Mouse (Mus musculus) T-helper 1 cell (primary cell): ENCODE data around the gene Hspg2.

Source experiments
- in situ Hi-C: fragments of 300-600 bp; cut with MboI, MseI; formaldehyde crosslinking; loops from one replicate; pipeline ENCODE4 v1.15.1; 2025; ENCODE audit warnings: high pct_unique_total_duplicates

The Hspg2 gene

DNA sequence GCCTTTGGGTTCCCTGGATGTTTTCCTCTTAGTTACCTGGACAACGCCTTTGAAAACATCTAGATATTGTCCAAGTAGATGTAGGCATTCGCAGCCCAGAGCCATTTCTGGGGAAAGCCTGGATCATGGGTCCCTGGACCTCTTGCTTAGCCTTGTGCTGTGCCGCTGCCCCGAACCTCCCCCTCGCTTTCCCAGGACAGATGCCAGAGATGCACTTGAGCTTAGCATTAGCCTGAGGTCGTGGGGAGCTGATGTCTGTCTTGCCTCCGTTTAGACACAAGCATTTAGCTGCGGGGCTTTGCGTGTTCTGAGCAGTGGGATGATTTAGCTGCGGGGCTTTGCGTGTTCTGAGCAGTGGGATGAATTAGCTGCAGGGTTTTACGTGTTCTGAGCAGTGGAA, 31.6 kb downstream of the Hspg2 start:
- in situ Hi-C loops, result no loop called here

DNA sequence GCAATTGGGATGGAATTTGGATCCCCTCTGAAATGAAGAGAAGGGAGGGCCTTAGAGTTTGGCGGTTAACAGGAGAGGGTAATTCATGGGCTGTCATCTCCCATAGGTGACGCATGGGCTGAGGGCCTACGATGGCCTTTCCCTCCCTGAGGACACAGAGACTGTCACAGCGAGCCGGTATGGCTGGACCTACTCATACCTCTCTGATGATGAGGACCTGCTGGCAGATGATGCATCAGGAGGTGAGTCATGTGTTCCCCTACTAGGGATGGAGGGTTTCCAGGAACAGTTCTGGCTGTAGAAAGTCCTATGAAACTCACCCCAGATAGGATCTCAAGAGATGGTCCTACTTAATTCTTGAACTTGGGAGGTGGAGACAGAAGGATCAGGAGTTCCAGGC, 32.4 kb downstream of the Hspg2 start:
- in situ Hi-C loops, result no loop called here

DNA sequence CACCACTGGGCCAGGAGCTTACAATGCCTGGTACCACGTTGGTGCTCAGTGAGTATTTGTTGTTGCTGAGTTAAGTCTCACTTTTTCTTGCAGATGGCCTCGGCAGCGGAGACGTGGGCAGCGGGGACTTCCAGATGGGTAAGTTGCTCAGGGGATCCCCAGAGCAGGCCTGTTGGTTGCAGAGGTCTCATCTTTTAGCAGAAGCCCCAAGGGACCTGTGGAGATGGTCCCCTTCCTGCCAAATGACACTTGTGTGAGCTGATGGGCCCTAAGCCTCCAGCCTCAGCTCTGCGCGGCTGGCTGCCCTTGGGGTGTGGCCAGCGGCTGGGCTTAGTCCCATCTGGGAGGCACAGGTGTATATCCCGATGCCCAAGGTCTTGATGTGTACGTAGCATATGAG, 33.6 kb downstream of the Hspg2 start:
- in situ Hi-C loops, result no loop called here

DNA sequence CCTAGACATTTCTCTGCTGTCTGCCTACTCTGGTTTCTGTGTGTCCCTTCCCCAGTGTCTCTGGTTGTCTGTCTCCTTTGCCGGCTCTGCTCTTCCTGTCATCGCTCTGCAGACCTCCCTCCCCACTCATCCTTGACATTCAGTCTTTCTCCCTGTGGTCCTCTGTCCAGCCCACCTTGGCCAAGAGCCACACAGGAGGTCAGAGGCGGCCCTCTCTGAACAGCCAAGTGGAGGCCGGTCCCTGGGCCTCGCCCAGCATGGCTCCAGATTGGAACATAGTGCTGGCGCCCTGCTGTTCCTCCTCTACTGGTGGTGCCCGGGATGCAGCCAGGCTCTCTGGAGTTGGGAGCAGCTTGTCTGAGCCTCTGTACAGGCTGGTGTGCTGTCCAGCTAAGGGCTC, 34.2 kb downstream of the Hspg2 start:
- in situ Hi-C loops, result no loop called here

DNA sequence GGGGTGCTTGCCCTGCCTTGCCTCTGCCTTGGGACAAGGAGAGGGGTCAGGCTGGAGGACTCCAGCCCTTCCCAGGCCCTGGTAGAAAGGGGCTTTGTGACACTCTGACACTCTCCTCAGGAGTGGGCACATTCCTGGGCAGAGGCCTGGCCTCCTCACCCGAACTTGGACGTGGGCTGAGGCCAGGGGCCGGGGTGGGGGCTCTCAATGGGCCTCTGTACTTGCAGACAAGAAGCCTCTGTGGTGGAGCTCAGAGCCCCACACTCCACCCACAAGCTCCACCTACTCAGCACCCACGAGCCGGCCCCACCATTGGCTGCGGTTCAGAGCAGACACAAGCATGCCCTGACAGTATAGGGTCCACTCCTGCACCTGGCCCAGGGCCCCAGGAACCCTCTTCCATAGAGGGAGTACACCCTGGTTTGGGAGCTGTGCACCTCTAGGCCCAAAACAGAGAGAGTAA, 35.0 kb downstream of the Hspg2 start:
- in situ Hi-C loops, result no loop called here

DNA sequence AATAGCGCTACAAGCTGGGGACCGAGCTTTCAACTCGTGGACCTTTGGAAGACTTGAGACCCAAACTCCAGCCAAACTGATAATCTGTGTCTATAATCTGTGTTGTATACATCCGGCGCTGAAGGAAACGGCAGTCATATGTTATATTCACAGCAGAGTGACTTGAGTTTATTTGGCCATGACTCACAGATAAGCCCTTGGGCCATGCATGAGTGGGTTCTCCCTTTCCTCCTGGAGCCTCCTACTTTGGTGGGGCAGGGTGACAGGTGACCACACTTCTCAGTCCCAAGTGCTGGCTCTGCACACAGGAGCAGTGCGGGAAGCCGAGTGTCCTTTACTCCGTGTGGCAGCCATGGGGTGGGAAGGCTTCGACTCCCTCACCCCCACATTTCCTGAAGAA, 38.1 kb downstream of the Hspg2 start:
- in situ Hi-C loops, result loop anchor here (5.0 kb wide), 1 partner anchor 49 kb away; no protein-coding TSS in a partner anchor

DNA sequence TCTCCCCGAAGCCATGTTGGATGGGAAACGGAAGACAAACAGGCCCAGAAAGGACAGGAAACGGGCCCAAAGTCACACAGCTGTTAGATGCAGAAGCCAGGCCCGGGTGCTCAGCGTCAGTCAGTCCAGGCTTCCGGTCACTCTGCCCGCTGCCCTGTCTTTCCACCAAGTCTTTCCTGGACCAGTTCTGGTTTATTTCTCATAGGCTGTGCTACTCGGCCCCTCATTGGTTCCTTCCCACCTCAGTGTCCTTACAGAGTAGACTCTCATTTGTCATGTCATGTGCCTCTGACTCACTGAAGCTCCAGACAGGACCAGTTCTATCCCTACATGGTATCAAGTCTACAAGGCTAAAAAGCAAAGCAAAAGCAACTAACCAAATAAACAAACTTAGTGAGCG, 41.0 kb downstream of the Hspg2 start:
- in situ Hi-C loops, result loop anchor here (5.0 kb wide), 1 partner anchor 52 kb away; no protein-coding TSS in a partner anchor

DNA sequence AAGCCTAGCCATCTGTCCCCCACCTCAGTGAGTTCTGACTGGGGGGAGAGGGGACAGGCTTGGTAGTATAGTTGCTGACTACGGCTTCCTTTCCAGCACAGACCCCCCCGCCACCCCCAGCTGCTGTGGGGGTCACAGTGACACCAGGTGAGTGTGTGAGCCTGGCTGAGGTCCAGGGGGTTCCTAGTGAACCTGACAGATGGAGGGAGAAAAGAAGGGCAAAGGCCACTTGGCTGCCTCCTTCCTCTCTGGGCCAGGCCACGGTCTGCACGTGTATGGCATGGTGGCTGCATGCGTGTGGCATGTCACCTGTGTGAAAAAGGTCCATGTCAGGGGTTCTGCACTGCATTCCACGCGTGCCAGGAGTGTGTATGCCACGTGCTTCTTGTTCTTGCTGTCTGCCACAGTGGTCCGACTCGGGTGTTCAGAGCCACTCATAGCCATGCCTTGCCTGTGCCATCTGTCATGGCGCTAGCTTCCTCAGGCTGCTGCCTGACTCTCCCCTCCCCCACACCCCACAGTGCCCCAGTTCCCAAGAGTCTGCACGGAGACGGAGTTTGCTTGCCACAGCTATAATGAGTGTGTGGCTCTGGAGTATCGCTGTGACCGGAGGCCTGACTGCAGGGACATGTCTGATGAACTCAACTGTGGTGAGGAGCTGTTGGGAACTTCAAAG, 41.6 kb downstream of the Hspg2 start:
- in situ Hi-C loops, result no loop called here

DNA sequence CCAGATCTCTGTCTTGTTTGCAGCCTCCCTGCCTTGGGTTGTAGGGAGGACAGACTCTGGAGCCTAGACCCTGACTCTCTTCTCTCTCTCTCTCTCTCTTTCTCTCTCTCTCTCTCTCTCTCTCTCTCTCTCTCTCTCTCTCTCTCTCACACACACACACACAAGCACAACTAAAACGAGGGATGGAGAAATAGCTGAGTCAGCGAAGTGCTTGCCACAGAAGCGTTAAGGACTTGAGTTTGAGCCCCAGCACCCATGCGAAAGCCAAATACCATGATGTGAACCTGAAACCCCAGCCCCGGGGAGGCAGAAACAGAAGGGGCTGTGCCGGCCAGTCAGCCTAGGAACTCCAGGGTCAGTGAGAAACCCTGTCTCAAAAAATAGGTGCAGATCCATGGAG, 44.3 kb downstream of the Hspg2 start:
- in situ Hi-C loops, result no loop called here

DNA sequence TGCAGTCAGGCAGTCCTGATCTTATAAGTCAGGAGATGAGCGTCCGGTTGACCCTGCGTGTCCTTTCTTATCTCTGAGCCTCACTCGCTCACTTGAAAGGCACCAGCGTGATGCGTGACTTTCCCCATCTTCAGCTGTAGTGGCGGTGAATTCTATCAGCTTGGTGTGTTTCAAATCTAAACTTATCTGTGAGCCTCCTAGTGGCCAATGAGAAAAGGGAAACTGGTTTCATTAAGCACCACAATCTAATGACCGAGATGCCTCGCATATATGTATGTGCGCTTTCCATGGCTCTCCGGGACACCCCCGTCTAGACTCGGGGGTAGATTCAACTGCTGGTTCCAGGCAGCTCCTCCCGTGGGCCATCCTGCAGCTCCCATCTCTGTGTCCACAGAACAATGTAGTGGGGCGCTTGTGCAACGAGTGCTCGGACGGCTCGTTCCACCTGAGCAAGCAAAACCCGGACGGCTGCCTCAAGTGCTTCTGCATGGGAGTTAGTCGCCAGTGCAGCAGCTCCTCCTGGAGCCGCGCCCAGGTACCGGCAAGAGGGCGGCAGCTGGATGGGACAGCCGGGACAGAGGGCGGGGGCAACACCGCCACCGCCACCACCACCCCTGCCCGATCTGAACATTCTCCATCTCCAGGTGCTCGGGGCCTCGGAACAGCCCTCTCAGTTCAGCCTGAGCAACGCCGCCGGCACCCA, 49.6 kb downstream of the Hspg2 start:
- in situ Hi-C loops, result no loop called here

DNA sequence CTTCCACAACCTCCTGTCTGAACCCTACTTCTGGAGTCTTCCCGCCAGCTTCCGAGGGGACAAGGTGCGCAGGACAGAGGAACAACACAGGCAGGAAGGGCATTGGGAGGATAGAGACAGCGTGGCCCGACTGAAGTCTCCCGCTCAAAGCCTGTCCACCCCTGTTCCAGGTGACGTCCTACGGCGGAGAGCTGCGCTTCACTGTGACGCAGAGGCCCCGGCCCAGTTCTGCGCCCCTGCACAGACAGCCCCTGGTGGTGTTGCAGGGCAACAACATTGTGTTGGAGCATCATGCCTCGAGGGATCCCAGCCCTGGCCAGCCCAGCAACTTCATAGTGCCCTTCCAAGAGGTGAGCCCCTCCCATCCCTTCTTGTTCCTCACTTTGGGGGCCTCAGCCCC, 50.2 kb downstream of the Hspg2 start:
- in situ Hi-C loops, result no loop called here

DNA sequence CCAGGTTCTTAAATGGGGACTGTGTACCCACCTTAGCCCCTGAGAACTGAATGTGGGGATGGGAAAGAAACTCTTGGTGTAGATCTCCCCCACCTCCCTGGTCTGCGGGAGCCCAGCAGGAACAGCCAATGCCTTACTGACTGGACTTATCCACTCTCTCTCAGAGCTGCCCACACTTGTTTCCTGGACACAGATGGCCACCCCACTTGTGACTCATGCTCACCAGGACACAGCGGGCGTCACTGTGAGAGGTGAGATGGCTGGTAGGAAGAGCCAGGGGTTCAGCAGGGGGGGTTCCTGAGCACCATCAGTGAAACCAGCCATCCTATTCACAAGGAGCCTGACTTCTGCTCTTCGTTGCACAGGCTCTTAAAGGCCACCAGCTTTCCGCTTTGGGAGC, 51.8 kb downstream of the Hspg2 start:
- in situ Hi-C loops, result no loop called here

DNA sequence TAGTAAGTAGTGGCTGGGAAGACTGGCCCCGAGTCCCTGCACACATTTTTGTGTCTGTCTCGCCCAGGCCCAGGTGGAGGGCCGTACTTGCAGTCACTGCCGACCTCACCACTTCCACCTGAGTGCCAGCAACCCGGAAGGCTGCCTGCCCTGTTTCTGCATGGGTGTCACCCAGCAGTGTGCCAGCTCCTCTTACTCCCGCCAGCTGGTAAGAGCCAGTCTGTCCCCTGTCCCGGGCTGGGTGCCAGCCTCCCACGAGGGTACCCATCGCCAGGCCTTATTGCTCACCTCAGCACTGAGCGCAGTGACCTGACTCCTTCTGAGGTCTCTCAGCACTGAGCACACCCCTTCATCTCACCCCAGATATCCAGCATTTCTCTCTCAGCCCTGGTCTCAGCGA, 53.4 kb downstream of the Hspg2 start:
- in situ Hi-C loops, result no loop called here

DNA sequence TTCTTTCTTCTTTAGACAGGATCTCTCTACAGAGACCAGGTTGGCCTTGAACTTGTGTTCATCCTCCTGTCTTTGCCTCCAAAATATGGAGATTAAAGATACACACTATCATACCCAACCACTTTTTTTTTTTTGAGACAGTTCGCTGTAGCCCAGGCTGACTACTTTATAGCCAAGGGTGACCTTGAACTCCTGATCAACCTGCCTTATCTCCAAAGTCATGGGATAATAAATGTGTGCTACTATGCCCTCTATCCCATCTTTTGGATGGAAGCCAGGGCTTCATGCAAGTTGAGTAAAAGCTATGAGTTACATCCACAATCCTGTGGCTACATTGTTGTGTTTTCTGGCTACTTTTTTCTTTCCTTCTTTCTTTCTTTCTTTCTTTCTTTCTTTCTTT, 56.9 kb downstream of the Hspg2 start:
- in situ Hi-C loops, result no loop called here

DNA sequence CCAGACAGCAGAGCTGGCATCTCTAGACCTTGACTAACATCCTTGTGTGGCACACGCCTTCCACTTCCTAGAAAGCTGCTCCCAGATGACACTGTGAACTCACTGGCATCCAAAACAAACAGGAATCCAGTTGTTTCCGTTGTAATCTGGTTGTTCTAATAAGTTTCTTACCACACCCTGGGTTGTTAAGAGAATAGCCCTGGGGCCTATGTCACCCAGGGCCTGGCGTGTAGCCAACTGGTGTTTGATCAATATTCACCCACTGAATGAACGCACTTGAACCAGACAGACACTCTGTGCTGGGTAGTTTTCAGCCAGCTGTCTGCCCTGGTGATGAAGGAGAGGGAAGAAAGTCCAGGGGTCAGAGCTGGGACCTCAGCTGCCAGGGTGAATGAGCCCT, 58.8 kb downstream of the Hspg2 start:
- in situ Hi-C loops, result no loop called here

DNA sequence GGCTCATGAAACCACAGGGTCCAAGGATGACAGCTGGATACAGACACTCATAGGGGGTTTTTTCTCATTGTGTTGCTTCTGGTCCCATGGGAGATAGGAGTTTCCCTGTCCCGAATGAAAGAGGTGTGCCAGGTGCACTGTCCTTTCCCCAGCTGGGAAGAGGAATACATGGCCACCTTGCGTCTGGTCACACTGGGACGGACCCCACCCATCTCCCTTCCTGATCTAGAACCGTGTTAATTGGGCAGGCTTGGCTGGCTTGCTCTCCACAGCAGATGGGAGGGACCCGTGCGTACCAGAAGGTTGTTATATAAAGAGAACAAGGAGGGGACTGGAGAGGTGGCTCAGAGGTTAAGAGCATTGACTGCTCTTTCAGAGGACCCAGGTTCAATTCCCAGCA, 59.3 kb downstream of the Hspg2 start:
- in situ Hi-C loops, result no loop called here

DNA sequence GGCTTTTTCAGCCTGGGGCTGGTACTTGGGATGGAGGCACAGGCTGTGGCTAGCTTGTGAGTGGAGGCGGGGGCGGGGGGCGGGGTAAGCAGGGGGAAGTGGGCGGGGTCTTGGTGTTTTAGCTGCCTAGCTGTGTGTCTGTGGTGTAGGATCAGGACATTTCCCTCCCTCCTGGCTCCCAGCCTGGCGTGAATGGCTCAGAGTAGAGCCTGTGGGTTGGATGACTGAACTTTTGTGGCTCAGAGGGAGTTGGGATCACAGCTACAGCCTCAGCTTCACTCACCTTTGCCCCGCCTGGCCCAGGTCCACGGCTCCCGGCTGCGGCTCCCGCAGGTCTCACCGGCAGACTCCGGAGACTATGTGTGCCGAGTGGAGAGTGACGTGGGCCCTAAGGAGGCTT, 71.8 kb downstream of the Hspg2 start:
- in situ Hi-C loops, result no loop called here

DNA sequence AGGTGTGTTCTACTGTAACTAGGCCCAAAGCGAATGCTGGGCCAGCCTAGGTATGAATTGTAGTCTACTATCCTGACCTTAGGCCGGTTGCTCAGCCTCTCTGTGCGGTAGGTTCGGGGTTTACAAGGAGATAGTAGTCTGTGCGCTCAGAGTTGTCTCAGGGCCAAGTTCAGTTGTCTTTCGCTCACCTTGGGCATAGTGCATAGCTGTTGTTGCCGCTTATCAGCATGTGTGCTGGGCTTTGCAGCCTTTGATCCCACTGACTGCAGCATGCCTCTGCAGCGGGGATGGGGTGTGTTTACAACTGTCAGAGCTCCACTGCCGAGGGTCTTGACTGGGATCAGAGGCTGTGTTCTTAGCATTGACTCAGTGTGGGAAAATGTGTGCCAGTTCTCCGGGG, 74.4 kb downstream of the Hspg2 start:
- in situ Hi-C loops, result no loop called here

DNA sequence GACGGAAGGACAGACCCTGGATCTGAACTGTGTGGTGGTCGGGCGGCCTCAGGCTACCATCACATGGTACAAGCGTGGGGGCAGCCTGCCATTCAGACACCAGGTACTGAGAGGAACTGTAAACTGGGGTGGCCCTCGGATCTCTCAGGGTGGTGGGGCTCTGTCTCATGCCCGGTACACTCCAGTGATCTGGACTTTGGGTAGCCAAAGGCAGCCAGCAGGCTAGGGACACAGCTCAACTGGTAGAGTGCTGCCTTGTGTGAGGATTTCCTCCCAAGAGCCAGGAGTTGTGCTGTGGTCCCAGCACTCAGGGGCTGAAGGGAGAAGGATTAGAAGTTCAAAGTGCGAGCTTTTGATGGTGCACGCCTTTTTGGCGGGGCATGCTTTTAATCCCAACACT, 77.0 kb downstream of the Hspg2 start:
- in situ Hi-C loops, result loop anchor here (5.0 kb wide), 1 partner anchor 108 kb away; no protein-coding TSS in a partner anchor

DNA sequence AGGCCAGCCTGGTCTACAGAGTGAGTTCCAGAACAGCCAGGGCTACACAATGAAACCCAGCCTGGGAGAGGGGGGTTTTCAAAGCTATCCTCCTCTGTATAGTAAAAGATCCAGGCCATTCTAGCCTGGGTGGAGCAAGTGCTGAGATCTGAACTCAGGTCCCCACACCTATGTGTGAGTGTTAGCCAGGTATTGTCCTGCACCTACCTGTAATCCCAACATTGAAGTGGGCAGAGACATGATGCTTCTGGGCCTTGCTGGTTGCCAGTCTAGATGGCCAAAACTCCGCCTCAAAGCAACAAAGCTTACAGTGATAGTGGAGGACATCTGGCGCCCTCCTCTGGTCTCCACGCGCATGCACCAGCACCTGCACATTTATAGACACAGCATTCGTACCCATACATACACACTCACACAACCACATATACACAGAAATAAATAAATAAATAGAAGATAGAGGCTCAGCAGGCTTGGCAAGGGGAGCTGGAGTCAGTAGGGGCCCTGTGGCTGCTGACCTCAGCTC, 77.5 kb downstream of the Hspg2 start:
- in situ Hi-C loops, result loop anchor here (5.0 kb wide), 1 partner anchor 109 kb away; no protein-coding TSS in a partner anchor

DNA sequence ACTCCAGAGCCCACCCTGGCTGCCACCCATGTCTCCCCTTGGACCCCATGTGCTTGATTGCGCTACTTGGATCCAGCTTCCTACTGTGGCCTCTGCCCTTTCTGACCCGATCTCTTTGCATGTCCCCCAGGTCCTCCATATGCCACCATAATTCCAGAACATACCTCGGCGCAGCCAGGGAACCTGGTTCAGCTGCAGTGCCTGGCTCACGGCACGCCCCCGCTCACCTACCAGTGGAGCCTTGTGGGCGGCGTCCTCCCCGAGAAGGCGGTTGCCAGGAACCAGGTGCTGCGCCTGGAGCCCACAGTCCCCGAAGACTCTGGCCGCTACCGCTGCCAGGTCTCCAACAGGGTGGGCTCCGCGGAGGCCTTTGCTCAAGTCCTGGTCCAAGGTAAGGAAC, 84.9 kb downstream of the Hspg2 start:
- in situ Hi-C loops, result no loop called here

DNA sequence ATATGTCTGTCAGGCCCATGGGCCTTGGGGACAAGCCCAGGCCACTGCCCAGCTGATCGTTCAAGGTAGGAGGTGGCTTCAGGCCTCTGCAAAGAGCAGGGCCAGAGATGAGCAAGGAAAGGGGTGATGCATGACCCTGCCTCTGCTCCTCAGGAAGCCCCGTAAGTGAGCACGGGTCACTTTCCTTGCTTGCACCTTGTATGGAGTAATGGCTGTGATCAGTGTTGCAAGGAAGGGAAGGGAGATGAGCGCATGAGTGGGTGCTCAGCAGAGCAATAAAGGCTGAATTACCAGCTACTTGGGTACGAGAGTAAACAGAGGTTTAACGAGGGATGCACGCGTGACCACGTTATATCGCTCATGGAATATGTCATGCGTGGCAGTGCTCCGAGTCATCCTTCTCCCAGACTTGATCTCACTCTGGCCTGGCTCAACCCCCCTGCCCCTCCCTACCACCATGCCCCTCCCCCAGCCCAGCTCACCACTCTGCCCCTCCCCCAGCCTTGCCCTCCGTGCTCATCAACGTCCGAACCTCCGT, 88.2 kb downstream of the Hspg2 start:
- in situ Hi-C loops, result no loop called here

DNA sequence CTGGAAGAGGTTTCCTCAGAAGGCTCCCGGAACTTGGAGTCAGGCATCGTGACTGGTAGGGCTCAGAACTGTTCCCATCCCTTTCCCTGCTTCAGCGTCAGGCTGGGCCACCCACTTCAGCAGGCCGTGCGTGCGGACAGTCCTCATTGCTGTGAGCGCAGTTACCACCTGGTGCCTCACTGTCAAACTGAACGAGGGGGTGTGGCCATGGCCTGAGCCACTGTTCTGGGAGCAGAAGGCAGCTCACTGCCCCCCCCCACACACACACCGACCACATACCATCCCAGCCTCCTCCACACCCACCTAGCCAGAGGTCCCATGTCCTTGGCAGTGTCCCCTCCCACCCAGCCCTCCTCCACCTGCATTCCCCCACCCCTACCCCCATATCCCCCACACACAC, 101.3 kb downstream of the Hspg2 start:
- in situ Hi-C loops, result no loop called here
